ENCODE assay signal across 9 mouse cellular contexts in genomic region chr2:155627030-155627738, GRCm38 (mm10). TPM values are rescaled to one million over a fixed set of nuclear protein-coding genes. Genes with fewer than 3 reads are reported as not detected.
A peak's percentile ranks its signal among the peaks of the same experiment; 100 is the strongest.
DNase-seq lines count a peak whose midpoint lies in the region; ATAC-seq and TF ChIP-seq lines count a peak whose summit lies in the region.
"Had no signal": no experiment of that assay in that cellular context is flagged by ENCODE, and none has a peak within 500 bp of the region (broad histone marks: within the 10 kb centered on the region; RNA-seq: fewer than 3 reads in every experiment).

No protein-coding gene starts in this region.

- TF ChIP-seq EP300 in liver, embryonic 14.5 days (IDR thresholded peaks at IDR 0.05; ENCODE audit: low read depth): no peak

- H3K27me3 ChIP-seq in neural tube, embryonic 15.5 days (replicated peaks): peaks cover 47% of the 10 kb centered on the region
- H3K27me3 ChIP-seq in embryonic facial prominence, embryonic 10.5 days (replicated peaks; ENCODE audit: low read depth, poor library complexity, severe bottlenecking): peaks cover 96% of the 10 kb centered on the region
- H3K27me3 ChIP-seq in intestine, embryonic 16.5 days (replicated peaks; ENCODE audit: control insufficient read depth, insufficient read depth, low read length): peaks cover 5% of the 10 kb centered on the region; the same call in 1 of the 2 replicates
- peaks cover 49% of the 10 kb centered on the region for H3K27me3 ChIP-seq in liver, embryonic 14.5 days (ENCODE audit: control insufficient read depth, insufficient read depth, low read length)

- H3K27ac ChIP-seq in neural tube, embryonic 15.5 days (replicated peaks): no peak overlapping the region
- no peak overlapping the region for H3K27ac ChIP-seq in embryonic facial prominence, embryonic 10.5 days (replicated peaks)
- H3K27ac ChIP-seq in intestine, embryonic 16.5 days (ENCODE audit: low read length): no peak overlapping the region
- H3K27ac ChIP-seq in liver, embryonic 14.5 days: no peak overlapping the region
- H3K27ac ChIP-seq: heart, embryonic 13.5 days had no signal

- H3K36me3 ChIP-seq in neural tube, embryonic 15.5 days: peaks cover 9% of the 10 kb centered on the region
- H3K36me3 ChIP-seq in embryonic facial prominence, embryonic 10.5 days (replicated peaks): peaks cover 20% of the 10 kb centered on the region
- H3K36me3 ChIP-seq in intestine, embryonic 16.5 days (ENCODE audit: control insufficient read depth, insufficient read depth, low read length): 0 out of 2 replicates have a peak, but pooled peaks cover 2% of the 10 kb centered on the region
- no peaks in the 10 kb centered on the region for H3K36me3 ChIP-seq in liver, embryonic 14.5 days (replicated peaks; ENCODE audit: control insufficient read depth, insufficient read depth, low read depth)

- H3K9me3 ChIP-seq in neural tube, embryonic 15.5 days (replicated peaks): no peaks in the 10 kb centered on the region
- H3K9me3 ChIP-seq in embryonic facial prominence, embryonic 10.5 days: no peaks in the 10 kb centered on the region
- no peaks in the 10 kb centered on the region for H3K9me3 ChIP-seq in intestine, embryonic 16.5 days (ENCODE audit: control insufficient read depth, low read length)
- H3K9me3 ChIP-seq in liver, embryonic 14.5 days (ENCODE audit: control insufficient read depth, low read length): no peaks in the 10 kb centered on the region
- H3K9me3 ChIP-seq: heart, embryonic 13.5 days had no signal

- H3K4me1 ChIP-seq in neural tube, embryonic 15.5 days: peaks cover 26% of the 10 kb centered on the region
- peaks cover 41% of the 10 kb centered on the region for H3K4me1 ChIP-seq in embryonic facial prominence, embryonic 10.5 days
- peaks cover 12% of the 10 kb centered on the region for H3K4me1 ChIP-seq in intestine, embryonic 16.5 days (ENCODE audit: control insufficient read depth, insufficient read depth, low read length)
- peaks cover 0 to 3% of the 10 kb centered on the region in 2 experiments; a peak in 2 of 4 replicates for H3K4me1 ChIP-seq in liver, embryonic 14.5 days (replicated peaks; ENCODE audit: control insufficient read depth in 2 of 2, insufficient read depth in 2 of 2, low read length in 1 of 2)

- 48% methylated on average over 21 of the region's 21 CpGs for WGBS in neural tube, embryonic 15.5 days
- 46% methylated on average over 21 of the region's 21 CpGs for WGBS in embryonic facial prominence, embryonic 10.5 days
- WGBS in intestine, embryonic 16.5 days: 57% methylated on average over 21 of the region's 21 CpGs
- WGBS in liver, embryonic 14.5 days (ENCODE audit: insufficient replicate concordance): 46% methylated on average over 21 of the region's 21 CpGs

- no peak overlapping the region for H3K9ac ChIP-seq in neural tube, embryonic 15.5 days (replicated peaks)
- H3K9ac ChIP-seq in intestine, embryonic 16.5 days (ENCODE audit: low read depth, low read length): no peak overlapping the region
- H3K9ac ChIP-seq in liver, embryonic 14.5 days (replicated peaks): no peak overlapping the region
- H3K9ac ChIP-seq: heart, embryonic 13.5 days had no signal

- peak; percentile 98 for TF ChIP-seq CTCF in liver, embryonic 14.5 days (IDR thresholded peaks at IDR 0.05; ENCODE audit: low read depth)

- H3K4me3 ChIP-seq in neural tube, embryonic 15.5 days (replicated peaks): no peak overlapping the region
- H3K4me3 ChIP-seq in embryonic facial prominence, embryonic 10.5 days: no peak overlapping the region
- no peak overlapping the region for H3K4me3 ChIP-seq in intestine, embryonic 16.5 days (ENCODE audit: low read length)
- H3K4me3 ChIP-seq in liver, embryonic 14.5 days (ENCODE audit: insufficient read depth in 1 of 2, low read depth in 2 of 2, low read length in 2 of 2): no peak overlapping the region
- H3K4me3 ChIP-seq: heart, embryonic 13.5 days had no signal

- no peak for ATAC-seq in neural tube, embryonic 15.5 days (ENCODE audit: low FRiP score)
- peak; percentile 9; the same call in 1 of the 2 replicates for ATAC-seq in intestine, embryonic 16.5 days
- ATAC-seq in liver, embryonic 14.5 days (ENCODE audit: insufficient read depth): no peak

- H3K4me2 ChIP-seq in neural tube, embryonic 15.5 days: no peak overlapping the region
- H3K4me2 ChIP-seq in intestine, embryonic 16.5 days (ENCODE audit: low read depth, low read length): no peak overlapping the region
- no peak overlapping the region for H3K4me2 ChIP-seq in liver, embryonic 14.5 days (ENCODE audit: low read depth)
- H3K4me2 ChIP-seq: heart, embryonic 13.5 days had no signal

- peak; percentile 84 for DNase-seq in neural tube, embryonic 10.5 days (ENCODE audit: extremely low spot score, low spot score)
- DNase-seq in adrenal gland, postnatal 10 days: peak; percentile 87
- peak; percentile 86 for DNase-seq in embryonic facial prominence, embryonic 10.5 days (ENCODE audit: low spot score)
- peak; percentile 49 to 55 (median 53) for DNase-seq in liver, embryonic 14.5 days (ENCODE audit: low read depth in 3 of 3, low spot score in 3 of 3)
- DNase-seq in retina, embryonic 14.5 days (ENCODE audit: low spot score): peak; percentile 87
- DNase-seq in urinary bladder, adult 2 months (ENCODE audit: low spot score): peak; percentile 51

RNA-seq across cellular contexts. Expression of gene Myh7b, which starts 16.2 kb away (rescaled TPM):
- polyA plus RNA-seq in neural tube, embryonic 15.5 days (2015; fragmentation: Nextera tagmentation; extraction: Ambion mirVana): 1.0 and 1.9 TPM in 2 replicates
- total RNA-seq in adrenal gland, postnatal 10 days (2021): 1 to 10 TPM in 1 of 2 experiments, under 1 TPM in 1; 0.33 to 1.1 TPM
- 0.75 and 0.77 TPM in 2 replicates for polyA plus RNA-seq in embryonic facial prominence, embryonic 10.5 days (2016; fragmentation: Nextera tagmentation; extraction: Ambion mirVana)
- polyA plus RNA-seq in intestine, embryonic 16.5 days (2015; fragmentation: Nextera tagmentation; extraction: Ambion mirVana): 0.77 and 1.3 TPM in 2 replicates
- 1.7 and 3.0 TPM in 2 replicates for polyA plus RNA-seq in liver, embryonic 14.5 days (2012; rRNA removed)
- 1.5 and 1.6 TPM in 2 replicates for polyA plus RNA-seq in liver, embryonic 14.5 days (2014; fragmentation: Nextera tagmentation; extraction: Ambion mirVana)
- polyA plus RNA-seq in urinary bladder, adult 2 months (2012; rRNA removed): 0.01 TPM in 1 of 2 replicates, not detected in the other

RNA-seq across cellular contexts. Expression of gene Gss, which starts 34.6 kb away (rescaled TPM):
- 15.9 and 21.7 TPM in 2 replicates for polyA plus RNA-seq in neural tube, embryonic 15.5 days (2015; fragmentation: Nextera tagmentation; extraction: Ambion mirVana)
- 10 to 100 TPM; 41.4 to 48.1 TPM for total RNA-seq in adrenal gland, postnatal 10 days (2021)
- 20.2 and 22.9 TPM in 2 replicates for polyA plus RNA-seq in embryonic facial prominence, embryonic 10.5 days (2016; fragmentation: Nextera tagmentation; extraction: Ambion mirVana)
- 143 and 158 TPM in 2 replicates for polyA plus RNA-seq in intestine, embryonic 16.5 days (2015; fragmentation: Nextera tagmentation; extraction: Ambion mirVana)
- 34.2 and 37.9 TPM in 2 replicates for polyA plus RNA-seq in liver, embryonic 14.5 days (2012; rRNA removed)
- polyA plus RNA-seq in liver, embryonic 14.5 days (2014; fragmentation: Nextera tagmentation; extraction: Ambion mirVana): 64.6 and 69.5 TPM in 2 replicates
- polyA plus RNA-seq in urinary bladder, adult 2 months (2012; rRNA removed): 15.4 and 17.5 TPM in 2 replicates
